Mouse (Mus musculus): ENCODE measurements at regions not wholly inside any gene's neighbourhood (a gene's known extent, or its start where the extent isn't known, plus 50 kb on each side); places are given as distances from the start of the nearest gene placed in this dataset.

DNA sequence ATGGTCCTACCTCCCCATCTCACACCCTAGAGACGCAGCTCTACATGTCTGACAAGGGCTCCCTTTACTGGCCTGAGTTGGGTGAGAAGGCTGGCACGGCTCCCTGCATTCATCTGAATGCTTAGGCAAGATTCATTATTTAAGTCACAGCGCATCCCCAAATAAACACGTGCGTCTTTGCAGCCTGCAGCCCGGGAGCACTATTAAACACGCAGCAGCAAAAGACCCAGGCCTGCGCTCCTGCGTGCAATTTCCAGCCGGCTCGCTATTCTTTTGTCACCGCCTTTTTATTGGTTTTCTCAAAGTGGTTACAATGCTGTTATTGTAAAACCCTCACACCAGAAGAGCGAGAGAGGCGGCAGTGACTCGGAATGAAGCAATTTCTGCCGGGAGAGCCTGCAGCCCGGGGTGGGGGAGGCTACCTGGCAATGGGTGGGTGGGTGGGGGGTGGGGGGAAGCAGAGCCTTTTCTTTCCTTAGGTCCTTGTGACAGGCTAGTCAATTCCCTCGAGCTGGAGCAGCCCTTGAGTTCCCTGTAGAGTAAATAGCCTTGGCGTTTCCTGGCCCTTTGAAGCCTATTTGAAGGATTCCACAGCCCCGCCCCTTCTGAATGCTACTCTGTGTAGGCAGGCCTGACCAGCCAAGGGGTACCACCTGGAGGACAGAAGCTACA is 333.3 kb downstream of the Bcor start:
- DNase-seq (ENCODE audit: low spot score): no peak

- no peak for DNase-seq (ENCODE audit: low spot score)
Observed at GRCm38 (mm10) chrX:11829411-11830002, 330.6 kb downstream of the Bcor start.

GRCm38 (mm10) chrX:11837566-11837965 is 322.6 kb downstream of the Bcor start:
- DNase-seq (ENCODE audit: low spot score): no peak

GRCm38 (mm10) chrX:11839665-11840245 is 320.4 kb downstream of the Bcor start:
- no peak for DNase-seq (ENCODE audit: low spot score)

DNA sequence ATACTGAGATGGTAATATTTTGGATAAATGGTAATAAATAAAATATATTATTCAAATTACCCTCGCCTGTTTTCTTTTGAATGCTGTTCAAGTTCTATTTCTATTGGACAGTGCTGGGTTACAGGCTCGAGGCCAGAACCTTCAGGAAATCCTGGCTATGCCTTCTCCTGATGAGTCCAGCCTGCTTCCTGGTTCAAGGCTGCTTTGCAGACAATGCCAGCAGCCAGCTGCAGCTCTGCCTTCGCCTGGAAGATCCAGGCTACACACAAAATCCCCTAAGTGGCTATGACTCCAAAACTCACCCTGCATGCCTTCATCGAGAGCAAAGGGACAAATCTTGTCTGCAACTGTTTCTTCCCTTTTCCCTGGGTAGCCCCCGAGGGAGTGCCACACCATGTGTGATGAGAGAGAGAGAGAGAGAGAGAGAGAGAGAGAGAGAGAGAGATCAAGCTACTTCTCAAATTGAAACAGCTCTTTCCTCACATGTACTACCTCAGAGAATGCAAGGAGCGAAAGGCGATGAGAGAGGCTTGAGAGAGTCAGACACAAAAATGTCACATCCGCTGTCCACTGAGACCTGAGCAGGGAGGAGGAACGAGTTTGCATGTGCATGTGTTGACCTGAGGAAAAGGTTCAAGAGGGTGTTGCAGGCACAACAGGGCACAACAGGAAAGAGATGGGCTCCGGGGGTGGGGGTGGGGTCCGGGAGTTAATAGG is 319.7 kb downstream of the Bcor start:
- no peak for DNase-seq (ENCODE audit: low spot score)

DNA sequence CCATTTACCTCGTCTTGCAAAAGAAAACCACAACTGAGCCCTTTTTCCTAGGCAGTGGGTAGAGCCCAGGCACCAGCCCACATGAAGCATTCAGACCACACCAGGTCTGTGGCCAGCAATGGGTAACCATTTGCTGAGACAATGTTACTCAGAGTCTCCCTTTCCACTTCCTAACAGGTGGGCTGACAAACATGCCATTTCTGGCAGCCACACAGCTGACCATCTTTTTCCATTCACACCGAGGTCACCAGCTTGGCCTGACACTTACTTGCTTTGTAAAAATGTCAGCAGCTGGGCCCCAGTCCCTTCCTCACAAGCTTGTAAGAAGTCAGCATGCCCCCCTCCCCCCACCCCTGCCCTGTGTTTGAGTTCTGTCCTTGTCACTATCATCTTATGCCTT is 314.6 kb downstream of the Bcor start:
- peak; percentile 2 for DNase-seq (ENCODE audit: low spot score)

- DNase-seq (ENCODE audit: low spot score): no peak
Observed at GRCm38 (mm10) chrX:11855910-11856309, 304.2 kb downstream of the Bcor start.

GRCm38 (mm10) chrX:11859396-11859795 is 300.8 kb downstream of the Bcor start:
- no peak for DNase-seq (ENCODE audit: low spot score)

DNA sequence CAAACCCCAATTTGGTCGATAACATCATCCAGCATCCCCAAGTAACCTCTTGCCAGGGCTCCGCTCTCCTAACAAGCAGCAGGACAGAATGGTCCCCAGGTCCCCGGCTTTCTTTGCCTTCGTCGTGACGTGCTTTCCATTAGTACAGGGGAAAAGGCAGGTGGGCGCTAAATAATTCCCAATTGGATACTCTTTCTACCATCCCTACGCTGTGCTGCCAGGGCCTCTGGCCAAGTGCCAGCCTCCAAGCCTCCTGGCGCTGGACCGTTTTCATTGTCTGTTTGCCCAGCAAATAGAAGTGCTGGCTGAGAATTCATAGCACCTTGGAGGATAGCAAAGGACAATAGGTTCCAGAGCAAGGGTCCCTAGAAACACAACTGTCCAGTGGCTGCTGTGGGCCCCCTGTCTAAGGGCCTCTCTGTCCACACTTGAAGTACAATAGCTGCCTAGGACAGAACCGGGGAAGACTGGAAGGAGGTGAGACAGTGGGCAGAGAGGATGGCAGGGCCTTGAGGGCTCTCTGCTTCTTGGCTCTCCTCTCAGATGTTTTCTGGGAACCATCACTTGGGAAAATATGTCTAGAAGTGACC is 298.9 kb downstream of the Bcor start:
- DNase-seq (ENCODE audit: low spot score): no peak

- DNase-seq (ENCODE audit: low spot score): no peak
Observed at GRCm38 (mm10) chrX:11861892-11862291, 298.3 kb downstream of the Bcor start.

- DNase-seq (ENCODE audit: low spot score): no peak
Observed at GRCm38 (mm10) chrX:11863106-11863505, 297.0 kb downstream of the Bcor start.

DNA sequence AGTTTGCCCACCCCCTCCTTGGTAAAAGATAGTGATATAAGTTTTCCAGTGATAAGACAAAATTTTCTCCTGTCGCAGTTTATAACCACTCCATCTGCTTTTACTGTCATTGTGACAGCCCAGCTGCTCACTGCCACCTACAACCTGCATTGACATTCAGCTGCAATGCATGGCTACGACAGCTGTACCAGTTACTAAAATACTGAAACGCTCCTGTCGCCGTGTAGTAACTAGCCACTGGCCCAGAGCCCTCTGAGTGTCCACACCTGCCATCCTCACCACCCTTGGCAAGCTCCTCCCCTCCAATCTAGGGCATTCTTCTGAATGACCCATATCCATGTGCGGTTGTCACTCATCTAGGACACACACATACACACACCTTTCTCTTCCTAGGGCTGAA is 286.2 kb downstream of the Bcor start:
- DNase-seq (ENCODE audit: low spot score): no peak

DNA sequence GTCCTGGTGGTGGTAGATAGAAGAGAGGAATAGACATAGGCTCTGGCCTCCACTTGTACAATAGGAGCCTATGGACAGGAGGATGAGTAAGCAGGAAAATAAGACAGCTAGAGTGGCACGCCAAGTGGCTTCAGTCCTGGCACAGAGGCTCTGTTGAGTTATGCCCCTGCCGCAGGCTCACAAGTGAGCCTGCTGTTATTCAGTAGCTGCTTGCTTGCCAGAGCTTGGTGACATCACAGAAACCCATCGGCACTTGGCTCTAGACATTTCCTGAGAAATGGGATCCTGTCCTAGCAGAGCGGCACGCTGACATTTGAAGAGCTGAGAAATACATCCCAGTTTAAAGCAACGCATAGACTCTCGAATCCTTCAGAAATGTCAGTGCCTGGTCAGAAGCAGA is 283.5 kb downstream of the Bcor start:
- no peak for DNase-seq (ENCODE audit: low spot score)

DNA sequence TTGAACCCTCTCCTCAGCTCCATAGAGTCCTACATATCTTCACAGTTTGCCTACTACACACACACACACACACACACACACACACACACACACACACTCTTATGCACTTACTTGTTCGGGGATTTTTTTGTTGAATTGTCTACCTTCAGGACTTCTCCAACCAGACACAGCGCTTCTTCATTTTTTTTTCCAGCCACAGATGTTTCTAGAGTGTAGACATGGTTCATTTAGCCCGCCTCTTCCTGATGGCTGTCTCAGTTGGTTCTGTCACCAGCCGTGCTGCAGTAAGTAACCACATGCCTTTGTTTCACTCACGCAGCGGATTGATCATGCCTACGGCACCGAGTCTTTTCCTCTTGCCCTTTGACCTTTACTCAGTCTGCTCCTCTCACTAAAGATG is 282.1 kb downstream of the Bcor start:
- DNase-seq (ENCODE audit: low spot score): peak; percentile 31

GRCm38 (mm10) chrX:11880972-11881371 is 279.2 kb downstream of the Bcor start:
- no peak for DNase-seq (ENCODE audit: low spot score)

GRCm38 (mm10) chrX:11883738-11884716 is 276.1 kb downstream of the Bcor start:
- DNase-seq (ENCODE audit: low spot score): no peak

DNA sequence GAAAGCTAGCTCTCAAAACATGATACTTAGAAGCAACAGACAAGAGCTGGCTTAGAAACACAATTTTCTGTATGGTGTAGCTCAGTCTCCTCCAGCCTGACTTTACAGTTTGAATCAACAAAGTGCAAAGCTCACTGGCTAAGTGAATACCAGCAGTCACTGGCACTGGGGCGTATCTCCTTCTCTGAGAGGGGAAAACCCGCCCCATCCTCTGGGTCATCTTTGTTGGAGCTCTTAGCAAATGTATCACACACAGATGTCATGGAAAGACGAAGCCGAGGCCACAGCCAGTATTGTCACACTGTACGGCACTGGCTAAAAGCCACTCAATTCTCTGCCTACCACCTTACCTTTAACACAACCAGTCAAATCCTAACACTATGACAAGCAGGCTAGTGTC is 267.8 kb downstream of the Bcor start:
- no peak for DNase-seq (ENCODE audit: low spot score)

GRCm38 (mm10) chrX:11893606-11894279 is 266.4 kb downstream of the Bcor start:
- no peak for DNase-seq (ENCODE audit: low spot score)

- DNase-seq (ENCODE audit: low spot score): no peak
Observed at GRCm38 (mm10) chrX:11894280-11894662, 265.9 kb downstream of the Bcor start.

GRCm38 (mm10) chrX:11895396-11895795 is 264.8 kb downstream of the Bcor start:
- DNase-seq (ENCODE audit: low spot score): no peak
